Mouse (Mus musculus) forebrain, embryonic 13.5 days (tissue): Measurements from ENCODE around the gene Armc5. TPM values are rescaled to one million over a fixed set of nuclear protein-coding genes. Genes with fewer than 3 reads are reported as not detected.

Experiments used
- ATAC-seq: fragments of 200-750 bp; cut with Nextera tagmentation; 2 replicates; pipeline ENCODE4 v1.8.0; 2017
- H3K27ac ChIP-seq: fragments of 300-500 bp; sonication (generic); 2 replicates; pipeline ENCODE4 v1.5.1; 2015; ENCODE audit warnings: inconsistent platforms, mild to moderate bottlenecking, moderate library complexity
- H3K27me3 ChIP-seq: fragments of 300-500 bp; sonication (generic); 2 replicates; pipeline ENCODE4 v1.6.1; 2015; ENCODE audit warnings: mild to moderate bottlenecking, inconsistent platforms
- H3K36me3 ChIP-seq: fragments of 300-500 bp; sonication (generic); 2 replicates; pipeline ENCODE4 v1.6.1; 2015; ENCODE audit warnings: mild to moderate bottlenecking, inconsistent platforms; ENCODE audit not compliant: poor library complexity, severe bottlenecking
- H3K4me1 ChIP-seq: fragments of 300-500 bp; sonication (generic); 2 replicates; pipeline ENCODE4 v1.6.1; 2015; ENCODE audit warnings: inconsistent platforms
- H3K4me2 ChIP-seq: fragments of 300-500 bp; sonication (generic); 2 replicates; pipeline ENCODE4 v1.6.1; 2015; ENCODE audit warnings: inconsistent platforms, mild to moderate bottlenecking, moderate library complexity
- H3K4me3 ChIP-seq: fragments of 300-500 bp; sonication (generic); 2 replicates; pipeline ENCODE4 v1.5.1; 2015; ENCODE audit warnings: mild to moderate bottlenecking, inconsistent platforms
- H3K9ac ChIP-seq: fragments of 300-500 bp; sonication (generic); 2 replicates; pipeline ENCODE4 v1.6.1; 2015; ENCODE audit warnings: mild to moderate bottlenecking, inconsistent platforms
- H3K9me3 ChIP-seq: fragments of 300-500 bp; sonication (generic); replicated peaks from 2 replicates; pipeline ENCODE4 v1.6.1; 2016; ENCODE audit warnings: inconsistent platforms
- WGBS: fragments of 180-500 bp; shearing (Covaris S2); methylation state at CpG from one replicate; pipeline ENCODE4 v1.1.7; 2015; 5-methylcytosine and 5-hydroxymethylcytosine counted together
- polyA plus RNA-seq: library from polyadenylated mRNA; unstranded; fragments of >200 nt; fragmentation: Nextera tagmentation; extraction: Ambion mirVana; gene quantifications from 2 replicates; pipeline ENCODE4 v1.2.1, GENCODE M21; 2015

Armc5 gene
- polyA plus RNA-seq: 11.0 and 12.2 TPM in 2 replicates

GRCm38 (mm10) chr7:128236856-128237592 lies at the start of gene Armc5:
Gene Armc5, plus strand, starts transcription at chr7:128237342.
- Histone ChIP-seq H3K9me3 (no peaks in the 10 kb centered on the region), H3K9ac (peak within 1 kb of the TSS; percentile 75), H3K4me3 (peak within 1 kb of the TSS; percentile 70), H3K4me1 (peaks cover 17% of the 10 kb centered on the region), H3K4me2 (peak within 1 kb of the TSS; percentile 85), H3K36me3 (peaks cover 23% of the 10 kb centered on the region), H3K27me3 (no peaks in the 10 kb centered on the region), H3K27ac (peak within 1 kb of the TSS; percentile 95)
- ATAC-seq: peak; percentile 39
- WGBS: 26% methylated on average over 37 of the region's 37 CpGs

GRCm38 (mm10) chr7:128201607-128202006 lies 35.5 kb upstream of the Armc5 start:
- WGBS: 89% methylated on average over 9 of the region's 9 CpGs

GRCm38 (mm10) chr7:128203071-128203470 lies 34.1 kb upstream of the Armc5 start:
- Histone ChIP-seq H3K9ac (no peak overlapping the region), H3K9me3 (no peaks in the 10 kb centered on the region)
- WGBS: 88% methylated on average over 9 of the region's 9 CpGs

More at GRCm38 (mm10) chr7:128201607-128202006, 35.5 kb upstream of the Armc5 start:
- H3K27ac ChIP-seq: no peak overlapping the region
- no peaks in the 10 kb centered on the region for H3K9me3 ChIP-seq
- no peak overlapping the region for H3K4me2 ChIP-seq
- no peak overlapping the region for H3K4me3 ChIP-seq
- no peak for ATAC-seq
- no peaks in the 10 kb centered on the region for H3K4me1 ChIP-seq
- no peak overlapping the region for H3K9ac ChIP-seq
- H3K27me3 ChIP-seq: no peaks in the 10 kb centered on the region
- H3K36me3 ChIP-seq: no peaks in the 10 kb centered on the region

GRCm38 (mm10) chr7:128204179-128204578 lies 33.0 kb upstream of the Armc5 start:
- Histone ChIP-seq H3K4me2 (no peak overlapping the region), H3K4me3 (no peak overlapping the region), H3K9ac (no peak overlapping the region), H3K4me1 (no peaks in the 10 kb centered on the region), H3K27ac (no peak overlapping the region), H3K9me3 (no peaks in the 10 kb centered on the region), H3K27me3 (no peaks in the 10 kb centered on the region), H3K36me3 (no peaks in the 10 kb centered on the region)
- no peak for ATAC-seq
- 92% methylated on average over 8 of the region's 8 CpGs for WGBS

More at GRCm38 (mm10) chr7:128203071-128203470, 34.1 kb upstream of the Armc5 start:
- no peak overlapping the region for H3K4me3 ChIP-seq
- no peak for ATAC-seq
- no peaks in the 10 kb centered on the region for H3K36me3 ChIP-seq
- no peak overlapping the region for H3K27ac ChIP-seq
- H3K27me3 ChIP-seq: no peaks in the 10 kb centered on the region
- no peak overlapping the region for H3K4me2 ChIP-seq
- no peaks in the 10 kb centered on the region for H3K4me1 ChIP-seq

GRCm38 (mm10) chr7:128205695-128206094 lies 31.4 kb upstream of the Armc5 start:
- Histone ChIP-seq H3K4me1 (no peaks in the 10 kb centered on the region), H3K36me3 (no peaks in the 10 kb centered on the region), H3K27ac (no peak overlapping the region), H3K9me3 (no peaks in the 10 kb centered on the region), H3K9ac (no peak overlapping the region; the same call in 1 of the 2 replicates), H3K4me3 (no peak overlapping the region), H3K27me3 (no peaks in the 10 kb centered on the region), H3K4me2 (no peak overlapping the region)
- ATAC-seq: no peak
- WGBS: 85% methylated on average over 18 of the region's 18 CpGs

GRCm38 (mm10) chr7:128206152-128206551 lies 31.0 kb upstream of the Armc5 start, which contains the start of gene Cox6a2:
Gene Cox6a2, minus strand, starts transcription at chr7:128206387.
- Histone ChIP-seq H3K9me3 (no peaks in the 10 kb centered on the region), H3K4me2 (no peak within 1 kb of the TSS), H3K4me3 (no peak within 1 kb of the TSS), H3K27me3 (no peaks in the 10 kb centered on the region), H3K9ac (no peak within 1 kb of the TSS; the same call in 1 of the 2 replicates), H3K36me3 (no peaks in the 10 kb centered on the region), H3K4me1 (no peaks in the 10 kb centered on the region), H3K27ac (no peak within 1 kb of the TSS)
- WGBS: 81% methylated on average over 6 of the region's 6 CpGs
- no peak for ATAC-seq

GRCm38 (mm10) chr7:128208187-128208586 lies 29.0 kb upstream of the Armc5 start:
- Histone ChIP-seq H3K4me3 (no peak overlapping the region), H3K4me1 (no peaks in the 10 kb centered on the region), H3K27ac (no peak overlapping the region), H3K9me3 (no peaks in the 10 kb centered on the region), H3K9ac (no peak overlapping the region), H3K36me3 (no peaks in the 10 kb centered on the region), H3K27me3 (no peaks in the 10 kb centered on the region), H3K4me2 (no peak overlapping the region)
- WGBS: 7% methylated on average over 4 of the region's 4 CpGs
- ATAC-seq: no peak

- H3K27me3 ChIP-seq: no peaks in the 10 kb centered on the region
- no peaks in the 10 kb centered on the region for H3K36me3 ChIP-seq
- H3K4me2 ChIP-seq: no peak overlapping the region
- H3K27ac ChIP-seq: no peak overlapping the region
- H3K4me3 ChIP-seq: no peak overlapping the region
- WGBS: 70% methylated on average over 3 of the region's 3 CpGs
- H3K4me1 ChIP-seq: no peaks in the 10 kb centered on the region
- H3K9ac ChIP-seq: no peak overlapping the region
- no peaks in the 10 kb centered on the region for H3K9me3 ChIP-seq
- no peak for ATAC-seq
Measured at GRCm38 (mm10) chr7:128209826-128210225, 27.3 kb upstream of the Armc5 start.

- Histone ChIP-seq H3K36me3 (no peaks in the 10 kb centered on the region), H3K9me3 (no peaks in the 10 kb centered on the region; the same call in 1 of the 2 replicates), H3K27me3 (no peaks in the 10 kb centered on the region), H3K4me2 (no peak overlapping the region), H3K4me1 (no peaks in the 10 kb centered on the region), H3K9ac (no peak overlapping the region), H3K4me3 (no peak overlapping the region), H3K27ac (no peak overlapping the region)
- 89% methylated on average over 4 of the region's 4 CpGs for WGBS
- ATAC-seq: no peak
Measured at GRCm38 (mm10) chr7:128219952-128220351, 17.2 kb upstream of the Armc5 start.

- no peaks in the 10 kb centered on the region for H3K4me1 ChIP-seq
- no peak overlapping the region for H3K27ac ChIP-seq
- H3K4me2 ChIP-seq: no peak overlapping the region
- WGBS: 89% methylated on average over 3 of the region's 3 CpGs
- no peaks in the 10 kb centered on the region; the same call in 1 of the 2 replicates for H3K9me3 ChIP-seq
- no peak for ATAC-seq
- no peaks in the 10 kb centered on the region for H3K36me3 ChIP-seq
- no peak overlapping the region for H3K4me3 ChIP-seq
- H3K27me3 ChIP-seq: no peaks in the 10 kb centered on the region
- H3K9ac ChIP-seq: no peak overlapping the region
Measured at GRCm38 (mm10) chr7:128220936-128221335, 16.2 kb upstream of the Armc5 start.

- ATAC-seq: no peak
- H3K36me3 ChIP-seq: no peaks in the 10 kb centered on the region
- no peak overlapping the region for H3K4me3 ChIP-seq
- no peak overlapping the region for H3K9ac ChIP-seq
- no peak overlapping the region for H3K4me2 ChIP-seq
- H3K4me1 ChIP-seq: peaks cover 3% of the 10 kb centered on the region
- 43% methylated on average over 8 of the region's 8 CpGs for WGBS
- H3K27me3 ChIP-seq: no peaks in the 10 kb centered on the region
- H3K9me3 ChIP-seq: no peaks in the 10 kb centered on the region
- no peak overlapping the region for H3K27ac ChIP-seq
Measured at GRCm38 (mm10) chr7:128231741-128232140, 5.4 kb upstream of the Armc5 start.

GRCm38 (mm10) chr7:128234796-128235195 lies 2.3 kb upstream of the Armc5 start:
- 95% methylated on average over 2 of the region's 2 CpGs for WGBS

More at GRCm38 (mm10) chr7:128234796-128235195, 2.3 kb upstream of the Armc5 start:
- Histone ChIP-seq H3K4me1 (peaks cover 17% of the 10 kb centered on the region), H3K27me3 (no peaks in the 10 kb centered on the region), H3K27ac (no peak overlapping the region), H3K9me3 (no peaks in the 10 kb centered on the region), H3K36me3 (peaks cover 1% of the 10 kb centered on the region), H3K4me3 (no peak overlapping the region), H3K4me2 (no peak overlapping the region), H3K9ac (no peak overlapping the region)
- no peak for ATAC-seq
